Mouse (Mus musculus) regulatory T cell (primary cell): ENCODE measurements at regions not wholly inside any gene's neighbourhood (a gene's known extent, or its start where the extent isn't known, plus 50 kb on each side); places are given as distances from the start of the nearest gene placed in this dataset.

Source experiments
- in situ Hi-C: fragments of 300-600 bp; cut with MboI, MseI; formaldehyde crosslinking; loops from one replicate; pipeline ENCODE4 v1.15.1; 2025; ENCODE audit warnings: high pct_unique_total_duplicates

GRCm38 (mm10) chr8:26680891-26681381, 296.2 kb upstream of the Zfp703 start:
- in situ Hi-C loops: no loop called here

GRCm38 (mm10) chr8:26687146-26687545, 290.0 kb upstream of the Zfp703 start:
- in situ Hi-C loops: no loop called here

- in situ Hi-C loops: no loop called here
These were observed 289.1 kb upstream of the Zfp703 start for GRCm38 (mm10) chr8:26688035-26688434.

GRCm38 (mm10) chr8:26688745-26689478, 288.2 kb upstream of the Zfp703 start:
- in situ Hi-C loops: no loop called here

- in situ Hi-C loops: no loop called here
These were observed 287.5 kb upstream of the Zfp703 start for GRCm38 (mm10) chr8:26689479-26690177.

GRCm38 (mm10) chr8:26690178-26690735, 286.9 kb upstream of the Zfp703 start:
- in situ Hi-C loops: no loop called here

GRCm38 (mm10) chr8:26697579-26698084, 279.5 kb upstream of the Zfp703 start:
- in situ Hi-C loops: loop anchor here (5.0 kb wide), 1 partner anchor 280 kb away; the partner anchor contains the start of gene Zfp703

GRCm38 (mm10) chr8:26698580-26698979, 278.5 kb upstream of the Zfp703 start:
- in situ Hi-C loops: loop anchor here (5.0 kb wide), 1 partner anchor 279 kb away; the partner anchor contains the start of gene Zfp703

GRCm38 (mm10) chr8:26706048-26706767, 270.9 kb upstream of the Zfp703 start:
- in situ Hi-C loops: no loop called here

- in situ Hi-C loops: no loop called here
These were observed 270.4 kb upstream of the Zfp703 start for GRCm38 (mm10) chr8:26706768-26707156.

- in situ Hi-C loops: no loop called here
These were observed 263.3 kb upstream of the Zfp703 start for GRCm38 (mm10) chr8:26713836-26714235.

GRCm38 (mm10) chr8:26714714-26715113, 262.4 kb upstream of the Zfp703 start:
- in situ Hi-C loops: no loop called here

GRCm38 (mm10) chr8:26718409-26719355, 258.4 kb upstream of the Zfp703 start:
- in situ Hi-C loops: no loop called here

- in situ Hi-C loops: no loop called here
These were observed 254.4 kb upstream of the Zfp703 start for GRCm38 (mm10) chr8:26722766-26723165.

- in situ Hi-C loops: no loop called here
These were observed 252.5 kb upstream of the Zfp703 start for GRCm38 (mm10) chr8:26724628-26725027.

- in situ Hi-C loops: no loop called here
These were observed 251.6 kb upstream of the Zfp703 start for GRCm38 (mm10) chr8:26725521-26725920.

GRCm38 (mm10) chr8:26729351-26729750, 247.8 kb upstream of the Zfp703 start:
- in situ Hi-C loops: no loop called here

GRCm38 (mm10) chr8:26731111-26731510, 246.0 kb upstream of the Zfp703 start:
- in situ Hi-C loops: no loop called here

GRCm38 (mm10) chr8:26744424-26744823, 232.7 kb upstream of the Zfp703 start:
- in situ Hi-C loops: no loop called here

- in situ Hi-C loops: no loop called here
These were observed 230.3 kb upstream of the Zfp703 start for GRCm38 (mm10) chr8:26746811-26747210.
